Mouse (Mus musculus) thymus, postnatal 14 days (tissue): ENCODE data around the gene Taf1b.

Experiments
- DNase-seq: peaks from one replicate; pipeline ENCODE4 v3.0.0; 2021

Gene Taf1b

GRCm38 (mm10) chr12:24555976-24556375 is 57.8 kb downstream of the Taf1b start:
- DNase-seq = no peak

DNA sequence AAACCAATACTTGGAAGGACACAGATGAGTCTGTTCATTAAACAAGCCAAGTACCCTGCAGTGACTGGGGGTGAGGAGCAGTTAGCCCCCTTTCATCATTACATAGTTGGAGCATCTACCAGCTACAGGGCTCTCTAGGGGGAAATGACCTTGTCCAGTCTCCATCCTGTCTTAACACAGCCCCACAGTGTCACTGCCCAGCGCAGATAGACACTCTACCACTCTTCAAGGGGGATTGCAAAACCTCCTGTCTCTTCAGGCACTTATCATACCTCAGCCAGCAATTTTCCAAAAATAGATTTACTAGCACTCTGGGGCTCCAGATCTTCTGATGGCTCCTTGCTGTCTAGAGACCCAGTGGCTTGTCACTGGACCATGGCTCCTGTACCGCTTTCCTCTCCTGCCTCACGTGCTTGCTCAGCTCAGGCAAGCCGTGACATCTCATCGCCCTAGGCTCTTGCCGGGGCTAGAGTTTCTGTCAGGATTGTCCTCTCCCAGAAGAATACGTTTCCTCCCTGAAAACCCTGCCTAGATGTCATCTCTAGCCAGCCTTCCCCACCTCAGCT is 65.3 kb downstream of the Taf1b start:
- DNase-seq = no peak

GRCm38 (mm10) chr12:24565311-24565710 is 67.2 kb downstream of the Taf1b start:
- no peak for DNase-seq

DNA sequence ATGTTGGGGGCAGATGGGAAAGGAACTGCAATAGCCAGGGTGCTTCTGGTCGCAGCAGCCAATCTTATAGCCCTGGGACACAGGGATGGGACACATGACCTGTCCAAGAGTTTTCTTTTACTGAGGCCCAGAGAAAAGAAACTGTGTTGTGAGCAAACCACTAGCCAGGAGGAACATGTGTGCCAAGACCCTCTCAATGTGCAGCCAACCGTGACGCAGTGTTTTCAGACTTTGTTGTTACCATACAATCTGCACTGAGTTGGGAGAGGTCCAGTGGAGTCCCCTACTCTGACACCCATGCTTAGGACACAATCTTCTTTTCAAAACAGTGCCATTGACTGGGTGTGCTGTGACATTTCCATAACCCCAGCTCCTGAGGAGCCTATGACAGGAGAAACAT is 69.4 kb downstream of the Taf1b start:
- no peak for DNase-seq

- peak; percentile 95 for DNase-seq
Measured at GRCm38 (mm10) chr12:24571523-24572392, 73.6 kb downstream of the Taf1b start, which contains the start of gene Grhl1. Gene Grhl1 (plus strand): TSS chr12:24572283.

DNA sequence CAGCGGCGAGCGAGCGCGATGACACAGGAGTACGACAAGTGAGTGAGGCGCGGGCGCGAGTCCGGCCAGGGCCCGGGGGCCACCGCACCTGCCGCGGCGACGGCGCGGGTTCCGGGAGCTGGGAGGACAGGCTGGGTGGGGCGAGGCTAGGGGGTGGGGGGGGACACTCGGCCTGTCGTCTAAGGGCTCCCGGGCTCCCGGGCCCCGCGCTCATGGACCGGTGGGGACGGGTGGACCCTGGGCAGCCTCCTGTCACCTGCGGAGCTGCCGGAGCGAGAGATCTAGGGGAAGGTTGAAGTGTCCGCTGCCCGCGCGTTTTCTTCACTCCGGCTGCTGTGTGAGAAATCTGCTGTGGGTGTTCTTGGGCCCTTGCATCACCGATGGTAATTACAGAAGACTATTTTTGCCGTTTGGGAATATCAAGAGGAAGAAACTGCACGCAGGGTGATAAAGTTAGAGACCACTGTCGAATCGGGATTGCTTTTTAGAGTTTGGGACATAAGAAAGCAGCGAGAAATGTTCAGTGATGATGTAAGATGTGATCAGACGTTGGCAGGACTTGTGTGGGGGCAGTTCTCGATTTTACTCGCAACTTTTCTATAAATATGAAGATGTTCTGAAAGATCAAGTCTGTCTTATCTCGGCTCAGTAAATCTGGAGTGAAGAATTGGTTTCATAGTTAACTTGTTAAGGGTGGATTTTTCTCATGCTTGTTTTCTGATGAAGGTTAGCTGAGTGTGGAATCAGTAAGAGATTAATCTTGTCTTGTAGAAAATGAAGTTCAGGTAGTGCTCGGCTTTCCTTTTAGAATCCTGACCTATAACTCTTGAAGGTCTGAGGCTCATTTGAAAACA is 74.5 kb downstream of the Taf1b start:
- DNase-seq = no peak

GRCm38 (mm10) chr12:24573275-24573580 is 75.1 kb downstream of the Taf1b start:
- no peak for DNase-seq

- DNase-seq = no peak
Measured at GRCm38 (mm10) chr12:24574870-24575269, 76.7 kb downstream of the Taf1b start.

DNA sequence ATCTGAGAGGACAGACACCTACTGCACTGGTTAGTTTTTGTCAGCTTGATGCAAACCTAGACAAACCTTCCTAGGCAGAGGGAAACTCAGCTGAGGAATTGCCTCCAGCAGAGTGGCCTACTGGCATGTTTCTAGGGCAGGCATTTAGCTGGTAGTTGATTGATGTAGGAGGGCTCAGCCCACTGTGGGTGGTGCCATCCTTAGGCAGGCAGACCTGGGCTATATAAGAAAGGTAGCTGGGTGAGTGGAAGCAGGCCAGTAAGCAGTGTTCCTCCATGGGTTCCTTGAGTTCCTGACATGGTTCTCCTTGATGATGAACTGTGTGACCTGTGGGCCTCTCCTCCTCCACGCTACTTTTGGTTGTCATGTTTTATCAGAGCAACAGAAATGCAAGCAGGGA is 82.3 kb downstream of the Taf1b start:
- no peak for DNase-seq

GRCm38 (mm10) chr12:24580996-24581683 is 83.0 kb downstream of the Taf1b start:
- DNase-seq = no peak

DNA sequence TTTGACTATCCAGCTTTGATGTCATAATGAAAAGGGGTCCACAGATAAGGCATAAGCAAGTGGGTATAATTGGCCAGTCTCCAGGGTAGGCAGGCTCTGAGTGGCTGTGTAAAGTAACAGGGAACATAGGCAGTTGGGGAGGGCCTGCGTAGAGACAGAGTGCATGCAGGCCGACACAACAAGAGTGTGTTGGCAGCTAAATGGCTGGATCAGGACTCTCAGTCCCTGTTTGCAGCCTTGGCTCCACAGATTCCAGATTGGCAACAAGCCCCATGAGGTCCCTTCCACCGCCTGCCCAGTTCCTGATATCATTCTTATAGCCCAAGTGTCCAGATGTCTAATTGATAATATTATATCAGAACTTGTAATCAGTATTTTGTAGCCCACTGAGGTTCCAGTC is 85.5 kb downstream of the Taf1b start:
- DNase-seq = no peak

GRCm38 (mm10) chr12:24584835-24585234 is 86.7 kb downstream of the Taf1b start:
- no peak for DNase-seq

GRCm38 (mm10) chr12:24586193-24586592 is 88.0 kb downstream of the Taf1b start:
- no peak for DNase-seq

DNA sequence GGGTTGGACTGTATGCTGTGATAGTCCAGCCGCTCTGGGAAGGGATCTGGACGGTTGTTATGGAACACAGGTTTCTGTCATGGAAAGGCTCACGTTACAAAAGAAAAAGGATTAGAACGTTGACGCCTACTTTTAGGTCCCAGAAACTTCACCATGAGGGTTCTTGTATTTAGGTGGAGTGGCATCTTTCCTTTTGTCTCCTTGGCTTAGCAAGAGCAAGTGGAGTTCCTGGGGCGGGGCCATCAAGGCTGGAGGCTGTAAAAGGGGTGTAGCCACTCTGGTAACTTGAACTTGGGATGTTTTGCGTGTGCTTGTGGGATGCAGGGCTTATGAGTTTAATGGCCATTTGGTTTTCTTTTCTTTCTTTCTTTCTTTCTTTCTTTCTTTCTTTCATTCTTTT is 92.2 kb downstream of the Taf1b start:
- no peak for DNase-seq

- no peak for DNase-seq
Measured at GRCm38 (mm10) chr12:24592055-24592454, 93.9 kb downstream of the Taf1b start.

DNA sequence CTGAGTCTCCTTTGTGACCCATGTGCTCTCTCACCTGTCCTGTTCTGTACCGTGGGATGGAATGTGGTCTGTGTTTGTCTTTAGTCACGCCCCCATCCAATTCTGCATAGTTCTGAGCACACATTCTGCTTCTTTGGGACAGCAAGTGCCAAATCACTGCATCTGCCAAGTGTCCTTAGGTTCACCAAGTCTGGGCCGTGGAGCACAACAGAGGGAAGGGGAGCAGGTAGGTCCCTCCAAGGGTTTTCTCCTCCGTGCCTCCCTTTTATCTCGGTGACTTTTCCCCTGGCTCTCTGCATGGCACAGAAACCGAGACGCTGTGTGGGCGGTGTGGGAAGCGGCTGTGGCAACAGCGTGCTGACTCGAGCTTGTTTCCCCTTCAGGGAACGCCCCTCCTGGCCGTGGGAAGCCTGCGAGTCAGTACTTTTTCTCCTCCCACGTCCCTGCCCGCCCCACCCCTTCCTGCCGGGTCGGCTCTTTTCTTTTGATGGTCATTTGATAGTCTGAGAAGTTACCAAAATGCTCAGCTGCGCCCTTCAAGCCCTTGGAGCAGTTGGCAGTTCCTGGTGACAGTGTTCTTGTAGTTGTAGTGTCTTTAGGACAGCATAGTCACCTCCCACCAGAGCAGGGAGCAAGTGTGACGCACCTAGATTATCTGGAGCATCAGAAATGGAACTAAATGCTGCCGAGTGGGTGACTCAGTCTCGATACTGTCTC is 95.0 kb downstream of the Taf1b start:
- peak; percentile 81 for DNase-seq

GRCm38 (mm10) chr12:24597376-24597775 is 99.2 kb downstream of the Taf1b start:
- no peak for DNase-seq

DNA sequence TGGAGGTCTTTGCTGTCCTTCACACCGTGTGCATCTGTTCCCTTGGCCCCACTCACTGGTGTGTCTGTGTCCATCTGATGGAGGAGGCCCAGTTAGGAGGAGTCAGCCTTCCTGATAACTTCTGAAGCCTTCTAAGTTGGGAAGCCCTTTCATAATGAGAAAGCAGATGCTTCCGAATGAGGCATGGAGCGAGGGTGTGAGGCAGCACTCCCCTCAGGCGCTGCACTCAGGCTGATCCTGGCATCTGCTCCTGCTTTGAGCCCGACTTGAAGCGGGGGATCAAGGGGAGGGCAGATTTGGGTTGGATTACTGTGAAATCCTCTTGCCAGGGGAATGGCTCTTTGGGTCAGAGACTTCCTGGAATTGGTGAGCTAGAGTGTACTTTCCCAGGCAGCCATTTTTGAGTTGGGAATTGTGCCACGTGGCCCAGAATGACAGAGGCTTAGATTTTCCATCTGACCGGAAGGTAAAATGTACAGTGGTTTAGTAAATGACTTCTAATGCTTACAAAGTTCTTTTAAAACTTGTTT is 101.3 kb downstream of the Taf1b start:
- no peak for DNase-seq

GRCm38 (mm10) chr12:24600074-24600473 is 101.9 kb downstream of the Taf1b start:
- DNase-seq = no peak

DNA sequence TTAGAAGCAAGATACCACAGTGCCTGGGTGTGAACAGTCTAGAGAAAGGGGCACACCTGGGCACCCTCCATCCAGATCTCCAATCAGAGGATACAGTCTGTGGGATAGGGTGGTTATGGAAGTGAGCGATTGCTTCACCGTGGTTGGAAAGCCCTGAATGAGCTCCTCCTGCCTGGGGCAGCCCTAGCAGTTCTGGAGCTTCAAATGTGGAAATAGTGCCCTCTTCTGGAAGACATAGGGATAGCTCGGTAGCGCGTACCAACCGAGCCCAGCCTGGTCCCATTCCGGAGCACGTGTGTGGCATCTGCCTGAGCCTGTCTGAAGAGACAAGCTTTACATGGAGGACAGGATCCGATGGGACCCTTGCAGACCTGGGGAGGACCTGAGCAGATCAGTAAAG is 102.6 kb downstream of the Taf1b start:
- peak; percentile 76 for DNase-seq

DNA sequence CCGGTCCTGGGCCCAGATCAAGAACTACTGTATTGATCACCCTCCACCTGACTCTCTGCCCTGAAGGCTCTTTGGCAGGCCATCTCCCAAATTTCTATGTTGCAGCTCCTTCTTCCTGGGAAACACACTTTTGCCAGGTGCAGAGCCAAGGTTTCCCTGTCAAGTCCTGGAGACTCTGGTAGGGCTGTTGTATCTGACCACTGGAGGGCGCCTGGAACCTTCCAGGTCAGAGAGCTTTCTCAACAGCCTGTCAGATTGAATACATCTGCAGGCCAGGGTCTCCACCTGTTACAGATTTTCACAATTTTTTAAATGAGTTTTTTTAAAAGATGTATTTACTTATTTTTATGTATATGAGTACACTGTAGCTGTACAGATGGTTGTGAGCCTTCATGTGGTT is 105.1 kb downstream of the Taf1b start:
- DNase-seq = peak; percentile 75

DNA sequence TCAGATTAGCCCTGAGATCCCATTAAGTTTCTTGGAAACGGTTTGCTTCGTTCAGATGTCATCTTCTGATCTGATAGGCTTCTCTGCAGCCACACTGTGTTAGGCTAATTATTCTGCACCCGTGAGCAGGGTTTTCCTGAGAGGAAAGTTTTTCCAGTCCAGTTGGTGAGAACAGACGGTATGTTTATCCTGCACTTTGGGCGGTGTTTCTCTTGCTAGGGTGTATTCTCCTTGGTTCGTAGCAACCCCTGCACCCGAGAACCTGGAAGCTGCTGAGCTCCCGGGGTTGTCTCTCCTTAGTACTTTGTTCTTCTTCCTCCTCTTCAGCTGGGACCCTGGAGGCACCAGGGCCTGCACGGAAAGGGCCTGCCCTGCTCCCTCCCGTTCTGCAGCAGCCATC is 108.0 kb downstream of the Taf1b start:
- no peak for DNase-seq
